ENCODE assay signal across 8 mouse cellular contexts in the genomic region with DNA sequence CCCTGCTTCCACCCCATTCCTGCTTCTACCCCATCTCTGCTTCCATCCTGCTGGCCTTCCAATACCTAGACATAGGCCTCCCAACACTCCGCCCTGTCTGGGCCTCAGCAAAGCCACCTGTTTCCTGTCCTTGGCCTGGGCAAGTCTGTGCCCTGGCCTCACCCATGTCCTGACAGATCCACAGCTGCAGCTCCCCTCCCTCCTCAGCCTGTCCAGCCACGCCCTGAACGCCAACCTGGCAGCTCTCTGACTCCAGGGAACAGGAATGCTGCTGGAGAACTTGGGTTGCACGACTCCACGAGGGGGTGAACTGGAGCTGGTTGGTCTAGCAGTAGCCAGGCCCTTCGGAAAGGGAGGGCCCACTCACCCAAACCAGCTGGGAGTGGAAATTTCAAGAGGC.
DNase-seq lines count a peak whose midpoint lies in the region; ATAC-seq and TF ChIP-seq lines count a peak whose summit lies in the region.

No protein-coding gene starts in this region.

- H3K36me3 ChIP-seq in embryonic facial prominence, embryonic 11.5 days (replicated peaks; ENCODE audit: control insufficient read depth, insufficient read depth, low read depth, low read length), result no peaks in the 10 kb centered on the region
- H3K36me3 ChIP-seq in embryonic facial prominence, embryonic 10.5 days (replicated peaks), result no peaks in the 10 kb centered on the region
- H3K36me3 ChIP-seq in heart, embryonic 14.5 days (ENCODE audit: control insufficient read depth, insufficient read depth, low read length), result no peaks in the 10 kb centered on the region
- no peaks in the 10 kb centered on the region for H3K36me3 ChIP-seq in limb, embryonic 13.5 days
- H3K36me3 ChIP-seq in stomach, embryonic 16.5 days (ENCODE audit: control insufficient read depth, insufficient read depth, low read length), result no peaks in the 10 kb centered on the region
- no peaks in the 10 kb centered on the region for H3K36me3 ChIP-seq in midbrain, embryonic 11.5 days (ENCODE audit: control insufficient read depth, insufficient read depth, low read length)

- H3K4me1 ChIP-seq in embryonic facial prominence, embryonic 11.5 days (ENCODE audit: control insufficient read depth, insufficient read depth, low read length), result no peaks in the 10 kb centered on the region
- H3K4me1 ChIP-seq in embryonic facial prominence, embryonic 10.5 days, result peaks cover 14% of the 10 kb centered on the region
- peaks cover 17 to 28% of the 10 kb centered on the region in 2 experiments for H3K4me1 ChIP-seq in heart, embryonic 14.5 days (ENCODE audit: control insufficient read depth in 2 of 2, insufficient read depth in 2 of 2, low read length in 2 of 2)
- 0 out of 2 replicates have a peak, but pooled peaks cover 7% of the 10 kb centered on the region for H3K4me1 ChIP-seq in limb, embryonic 13.5 days
- H3K4me1 ChIP-seq in stomach, embryonic 16.5 days (ENCODE audit: control insufficient read depth, insufficient read depth, low read length), result peaks cover 12% of the 10 kb centered on the region
- H3K4me1 ChIP-seq in midbrain, embryonic 11.5 days (ENCODE audit: control insufficient read depth, insufficient read depth, low read length), result no peaks in the 10 kb centered on the region

- 67% methylated on average over 6 of the region's 6 CpGs for WGBS in embryonic facial prominence, embryonic 11.5 days
- 70% methylated on average over 6 of the region's 6 CpGs for WGBS in embryonic facial prominence, embryonic 10.5 days
- WGBS in heart, embryonic 14.5 days, result 45% methylated on average over 6 of the region's 6 CpGs
- 58% methylated on average over 6 of the region's 6 CpGs for WGBS in limb, embryonic 13.5 days
- whole genome bisulfite sequencing in stomach, embryonic 16.5 days, result 50% methylated on average over 6 of the region's 6 CpGs
- WGBS in midbrain, embryonic 11.5 days, result 76% methylated on average over 6 of the region's 6 CpGs

- H3K9me3 ChIP-seq in embryonic facial prominence, embryonic 11.5 days (replicated peaks; ENCODE audit: control insufficient read depth, low read length), result no peaks in the 10 kb centered on the region
- H3K9me3 ChIP-seq in embryonic facial prominence, embryonic 10.5 days, result no peaks in the 10 kb centered on the region
- H3K9me3 ChIP-seq in heart, embryonic 14.5 days (ENCODE audit: control insufficient read depth, low read length), result no peaks in the 10 kb centered on the region
- H3K9me3 ChIP-seq in limb, embryonic 13.5 days, result no peaks in the 10 kb centered on the region
- H3K9me3 ChIP-seq in stomach, embryonic 16.5 days (replicated peaks; ENCODE audit: control insufficient read depth, low read length), result no peaks in the 10 kb centered on the region
- no peaks in the 10 kb centered on the region for H3K9me3 ChIP-seq in midbrain, embryonic 11.5 days (ENCODE audit: control insufficient read depth, low read length)

- H3K4me3 ChIP-seq in embryonic facial prominence, embryonic 11.5 days (ENCODE audit: low read depth, low read length), result no peak overlapping the region
- no peak overlapping the region for H3K4me3 ChIP-seq in embryonic facial prominence, embryonic 10.5 days
- H3K4me3 ChIP-seq in heart, embryonic 14.5 days (ENCODE audit: control insufficient read depth in 1 of 2, insufficient read depth in 1 of 2, low read depth in 1 of 2, low read length in 2 of 2), result no peak overlapping the region
- H3K4me3 ChIP-seq in limb, embryonic 13.5 days, result no peak overlapping the region
- H3K4me3 ChIP-seq in stomach, embryonic 16.5 days (replicated peaks; ENCODE audit: low read length), result no peak overlapping the region
- H3K4me3 ChIP-seq in layer of hippocampus, adult 2 months, result no peak overlapping the region
- H3K4me3 ChIP-seq in midbrain, embryonic 11.5 days (ENCODE audit: low read depth, low read length), result no peak overlapping the region

- H3K27me3 ChIP-seq in embryonic facial prominence, embryonic 11.5 days (ENCODE audit: control insufficient read depth, insufficient read depth, low read length), result no peaks in the 10 kb centered on the region
- H3K27me3 ChIP-seq in embryonic facial prominence, embryonic 10.5 days (replicated peaks; ENCODE audit: low read depth, poor library complexity, severe bottlenecking), result no peaks in the 10 kb centered on the region
- no peaks in the 10 kb centered on the region for H3K27me3 ChIP-seq in heart, embryonic 14.5 days (ENCODE audit: control insufficient read depth, insufficient read depth, low read length)
- H3K27me3 ChIP-seq in limb, embryonic 13.5 days, result no peaks in the 10 kb centered on the region
- no peaks in the 10 kb centered on the region for H3K27me3 ChIP-seq in stomach, embryonic 16.5 days (ENCODE audit: control insufficient read depth, insufficient read depth, low read length)
- H3K27me3 ChIP-seq in midbrain, embryonic 11.5 days (ENCODE audit: control insufficient read depth, insufficient read depth, low read length), result no peaks in the 10 kb centered on the region

- H3K27ac ChIP-seq in embryonic facial prominence, embryonic 11.5 days (replicated peaks; ENCODE audit: low read depth, low read length), result no peak overlapping the region
- no peak overlapping the region for H3K27ac ChIP-seq in embryonic facial prominence, embryonic 10.5 days (replicated peaks)
- no peak overlapping the region for H3K27ac ChIP-seq in heart, embryonic 14.5 days (replicated peaks in 1 of 2; ENCODE audit: control insufficient read depth in 1 of 2, insufficient read depth in 1 of 2, low read depth in 2 of 2, low read length in 2 of 2)
- H3K27ac ChIP-seq in limb, embryonic 13.5 days, result no peak overlapping the region
- H3K27ac ChIP-seq in stomach, embryonic 16.5 days (ENCODE audit: low read length), result peak overlapping the region; percentile 86
- H3K27ac ChIP-seq in layer of hippocampus, adult 2 months, result no peak overlapping the region
- H3K27ac ChIP-seq in midbrain, embryonic 11.5 days (ENCODE audit: low read depth, low read length), result no peak overlapping the region

- H3K9ac ChIP-seq in embryonic facial prominence, embryonic 11.5 days (replicated peaks; ENCODE audit: low read length), result no peak overlapping the region
- no peak overlapping the region for H3K9ac ChIP-seq in heart, embryonic 14.5 days (ENCODE audit: low read length)
- no peak overlapping the region for H3K9ac ChIP-seq in limb, embryonic 13.5 days
- no peak overlapping the region for H3K9ac ChIP-seq in stomach, embryonic 16.5 days (ENCODE audit: low read length)
- H3K9ac ChIP-seq in midbrain, embryonic 11.5 days (ENCODE audit: low read length), result no peak overlapping the region

- no peak for DNase-seq in embryonic facial prominence, embryonic 11.5 days (ENCODE audit: low spot score)
- no peak for DNase-seq in embryonic facial prominence, embryonic 10.5 days (ENCODE audit: low spot score)
- DNase-seq in layer of hippocampus, adult 2 months (ENCODE audit: low spot score in 2 of 2), result no peak
- DNase-seq in midbrain, embryonic 11.5 days (ENCODE audit: low spot score, missing footprints), result no peak
- DNase-seq in right cerebral cortex, adult 18-20 months, result no peak

- H3K4me2 ChIP-seq in embryonic facial prominence, embryonic 11.5 days (ENCODE audit: low read depth, low read length), result no peak overlapping the region
- no peak overlapping the region for H3K4me2 ChIP-seq in heart, embryonic 14.5 days (ENCODE audit: low read length)
- no peak overlapping the region for H3K4me2 ChIP-seq in limb, embryonic 13.5 days (replicated peaks)
- H3K4me2 ChIP-seq in stomach, embryonic 16.5 days (ENCODE audit: low read depth, low read length), result no peak overlapping the region
- H3K4me2 ChIP-seq in midbrain, embryonic 11.5 days, result no peak overlapping the region

- peak; percentile 67; the same call in 1 of the 2 replicates for ATAC-seq in embryonic facial prominence, embryonic 11.5 days (replicated peaks; ENCODE audit: insufficient number of reproducible peaks, low FRiP score, low TSS enrichment, low read depth)
- peak; percentile 52 for ATAC-seq in heart, embryonic 14.5 days (ENCODE audit: insufficient number of reproducible peaks, insufficient read depth, low FRiP score, low read depth)
- ATAC-seq in limb, embryonic 13.5 days (ENCODE audit: low FRiP score, low read depth), result peak; percentile 39
- ATAC-seq in stomach, embryonic 16.5 days (ENCODE audit: insufficient read depth, low FRiP score), result peak; percentile 94
- ATAC-seq in midbrain, embryonic 11.5 days (ENCODE audit: low FRiP score), result no peak

- TF ChIP-seq CTCF in layer of hippocampus, adult 2 months (conservative IDR thresholded peaks at IDR 0.05), result no peak
